Mouse (Mus musculus) neural tube, embryonic 15.5 days (tissue): Measurements from ENCODE around the gene Ccdc187. TPM values are rescaled to one million over a fixed set of nuclear protein-coding genes. Genes with fewer than 3 reads are reported as not detected.

Source experiments
- ATAC-seq: fragments of 200-750 bp; cut with Nextera tagmentation; 2 replicates; pipeline ENCODE4 v1.8.0; 2017; ENCODE audit warnings: mild to moderate bottlenecking, moderate TSS enrichment, moderate library complexity; ENCODE audit not compliant: low FRiP score
- H3K27ac ChIP-seq: fragments of 300-500 bp; sonication (generic); replicated peaks from 2 replicates; pipeline ENCODE4 v1.5.1; 2015; ENCODE audit warnings: mild to moderate bottlenecking, inconsistent platforms
- H3K27me3 ChIP-seq: fragments of 300-500 bp; sonication (generic); replicated peaks from 2 replicates; pipeline ENCODE4 v1.6.1; 2015; ENCODE audit warnings: inconsistent platforms
- H3K36me3 ChIP-seq: fragments of 300-500 bp; sonication (generic); 2 replicates; pipeline ENCODE4 v1.6.1; 2015; ENCODE audit warnings: inconsistent platforms
- H3K4me1 ChIP-seq: fragments of 300-500 bp; sonication (generic); 2 replicates; pipeline ENCODE4 v1.6.1; 2015; ENCODE audit warnings: inconsistent platforms
- H3K4me2 ChIP-seq: fragments of 300-500 bp; sonication (generic); 2 replicates; pipeline ENCODE4 v1.6.1; 2015; ENCODE audit warnings: inconsistent platforms, mild to moderate bottlenecking, moderate library complexity
- H3K4me3 ChIP-seq: fragments of 300-500 bp; sonication (generic); replicated peaks from 2 replicates; pipeline ENCODE4 v1.5.1; 2015; ENCODE audit warnings: mild to moderate bottlenecking, inconsistent platforms
- H3K9ac ChIP-seq: fragments of 300-500 bp; sonication (generic); replicated peaks from 2 replicates; pipeline ENCODE4 v1.6.1; 2015; ENCODE audit warnings: mild to moderate bottlenecking, inconsistent platforms
- H3K9me3 ChIP-seq: fragments of 300-500 bp; sonication (generic); replicated peaks from 2 replicates; pipeline ENCODE4 v1.6.1; 2016; ENCODE audit warnings: inconsistent platforms
- WGBS: fragments of 180-500 bp; shearing (Covaris S2); methylation state at CpG from one replicate; pipeline ENCODE4 v1.1.7; 2015; ENCODE audit warnings: mixed read lengths; 5-methylcytosine and 5-hydroxymethylcytosine counted together
- polyA plus RNA-seq: library from polyadenylated mRNA; unstranded; fragments of >200 nt; fragmentation: Nextera tagmentation; extraction: Ambion mirVana; gene quantifications from 2 replicates; pipeline ENCODE4 v1.2.1, GENCODE M21; 2015

The Ccdc187 gene
- polyA plus RNA-seq, 1 experiment from 2014 or later: 0.03 TPM

DNA sequence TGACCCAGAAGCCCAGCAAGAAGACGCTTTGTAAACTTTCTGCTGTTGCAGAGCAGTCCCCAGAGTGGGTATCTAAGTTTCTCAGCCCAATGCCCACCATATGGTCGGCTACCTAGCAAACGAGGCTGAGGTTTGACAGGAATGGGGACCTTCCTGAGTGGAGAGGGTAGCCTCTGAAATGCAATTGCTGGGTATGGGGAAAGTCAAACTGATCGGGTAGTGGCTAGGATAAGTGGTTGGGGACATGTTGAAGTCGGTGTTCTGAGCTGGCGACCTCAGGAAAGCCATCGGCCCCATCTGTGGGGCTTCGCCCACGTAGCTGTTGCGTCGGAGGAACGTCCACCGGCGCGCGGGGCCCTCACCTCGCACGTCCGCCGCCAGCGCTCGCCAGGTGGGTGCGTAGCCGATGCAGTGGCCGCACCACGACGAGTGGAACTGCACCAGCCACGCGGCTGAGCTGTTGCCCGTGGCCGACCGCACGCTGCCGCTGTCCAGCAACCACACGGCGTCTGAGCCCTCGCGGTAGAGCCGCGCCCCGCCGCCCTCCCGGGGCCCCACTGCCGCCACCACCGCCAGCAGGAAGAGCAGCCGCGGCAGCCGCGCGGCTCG is 57.6 kb downstream of the Ccdc187 start:
- peak overlapping the region; percentile 89 for H3K27ac ChIP-seq
- H3K27me3 ChIP-seq: no peaks in the 10 kb centered on the region
- H3K4me3 ChIP-seq: peak overlapping the region; percentile 96
- H3K9me3 ChIP-seq: no peaks in the 10 kb centered on the region
- no peaks in the 10 kb centered on the region for H3K36me3 ChIP-seq
- ATAC-seq: peak; percentile 72
- H3K4me2 ChIP-seq: peak overlapping the region; percentile 77
- H3K4me1 ChIP-seq: peaks cover 36% of the 10 kb centered on the region
- H3K9ac ChIP-seq: peak overlapping the region; percentile 87
- under 1% methylated on average over 46 of the region's 51 CpGs for WGBS

DNA sequence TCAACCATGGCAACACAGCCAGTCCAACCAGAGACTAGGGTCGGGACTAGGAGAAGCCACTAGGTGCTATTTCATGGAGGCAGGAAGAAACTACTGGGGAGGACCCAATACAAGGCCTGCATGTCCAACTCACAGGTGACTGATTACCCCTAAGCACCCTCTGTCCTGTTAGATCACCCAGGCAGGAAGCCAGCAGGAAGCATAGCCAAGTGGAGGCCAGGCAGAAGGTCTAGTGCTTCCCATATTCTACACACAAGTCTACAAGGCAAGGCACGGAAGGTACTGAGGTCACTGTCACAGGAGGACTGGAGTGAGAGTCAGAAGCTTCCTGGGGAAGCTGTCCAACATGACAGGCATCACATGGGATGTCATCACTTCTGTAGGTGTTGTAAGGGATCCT is 59.6 kb downstream of the Ccdc187 start:
- peaks cover 23% of the 10 kb centered on the region for H3K4me1 ChIP-seq
- no peak overlapping the region for H3K27ac ChIP-seq
- H3K9me3 ChIP-seq: no peaks in the 10 kb centered on the region
- ATAC-seq: no peak
- H3K4me3 ChIP-seq: no peak overlapping the region
- H3K9ac ChIP-seq: no peak overlapping the region
- H3K4me2 ChIP-seq: no peak overlapping the region
- 85% methylated on average over 2 of the region's 2 CpGs for WGBS
- no peaks in the 10 kb centered on the region for H3K36me3 ChIP-seq
- no peaks in the 10 kb centered on the region for H3K27me3 ChIP-seq

DNA sequence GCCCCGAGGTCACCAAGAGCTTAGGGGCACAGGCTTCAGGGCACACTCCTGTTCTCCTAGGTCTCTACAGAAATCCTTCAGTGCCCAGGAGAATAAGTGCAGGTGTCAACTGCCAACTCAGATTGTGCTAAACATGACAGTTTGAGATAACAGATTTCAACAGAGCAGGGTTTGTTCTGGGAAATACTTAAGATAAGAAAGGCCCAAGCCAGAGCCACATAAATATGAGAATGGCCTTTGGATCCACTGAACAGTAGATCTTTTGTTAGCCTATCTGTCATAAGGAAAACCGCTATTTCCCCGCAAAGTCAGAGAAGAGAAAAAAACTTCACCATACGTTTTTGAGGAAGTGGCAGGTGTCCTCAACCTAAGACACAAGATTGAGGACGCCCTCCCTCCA is 60.1 kb downstream of the Ccdc187 start:
- peaks cover 21% of the 10 kb centered on the region for H3K4me1 ChIP-seq
- H3K36me3 ChIP-seq: no peaks in the 10 kb centered on the region
- H3K27me3 ChIP-seq: no peaks in the 10 kb centered on the region
- H3K4me2 ChIP-seq: no peak overlapping the region
- H3K27ac ChIP-seq: no peak overlapping the region
- H3K9me3 ChIP-seq: no peaks in the 10 kb centered on the region
- 85% methylated on average over 5 of the region's 5 CpGs for WGBS
- H3K9ac ChIP-seq: no peak overlapping the region
- H3K4me3 ChIP-seq: no peak overlapping the region
- no peak for ATAC-seq

DNA sequence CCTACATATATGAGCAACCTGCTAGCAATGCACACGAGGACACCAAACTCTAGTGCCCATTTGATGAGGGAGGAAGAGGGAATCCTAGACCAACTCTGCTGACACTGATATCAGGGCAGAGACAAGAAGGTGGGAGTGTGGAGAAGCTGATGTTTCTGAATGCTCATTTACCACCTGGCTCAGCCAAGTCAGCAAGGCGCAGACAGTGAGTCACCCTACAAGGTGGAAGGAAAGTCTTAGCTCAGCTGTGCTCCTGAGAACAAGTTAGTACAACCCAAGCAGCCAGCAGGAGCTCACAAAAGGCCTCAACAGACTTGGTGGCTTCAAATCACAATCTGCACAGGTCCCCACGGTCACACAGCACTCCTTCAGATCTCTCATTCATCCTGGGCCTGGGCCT is 63.0 kb downstream of the Ccdc187 start:
- 80% methylated on average over 3 of the region's 3 CpGs for WGBS
- no peaks in the 10 kb centered on the region for H3K27me3 ChIP-seq

DNA sequence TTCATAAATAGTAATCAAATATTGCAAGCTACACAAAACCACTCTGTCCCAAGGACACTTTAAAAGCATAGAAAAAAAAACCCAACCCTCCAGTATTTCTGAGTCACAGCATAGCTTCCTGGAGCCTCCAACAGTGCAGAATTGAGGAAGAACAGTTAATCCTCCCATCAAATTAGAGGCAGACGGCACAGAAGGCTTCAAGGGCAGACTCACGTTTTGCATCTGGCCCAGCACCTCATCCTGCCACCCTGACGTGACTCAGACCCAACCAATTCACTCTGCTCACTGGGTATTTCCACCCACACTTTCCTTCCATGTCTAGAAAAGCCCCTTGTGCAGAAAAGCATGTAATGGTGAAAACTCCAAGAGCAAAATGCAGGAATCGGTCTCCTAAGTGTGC is 64.1 kb downstream of the Ccdc187 start:
- H3K4me3 ChIP-seq: no peak overlapping the region
- no peaks in the 10 kb centered on the region for H3K9me3 ChIP-seq
- ATAC-seq: no peak
- no peak overlapping the region for H3K4me2 ChIP-seq
- H3K27me3 ChIP-seq: no peaks in the 10 kb centered on the region
- H3K4me1 ChIP-seq: peaks cover 6% of the 10 kb centered on the region
- 0 out of 2 replicates have a peak, but pooled peaks cover 3% of the 10 kb centered on the region for H3K36me3 ChIP-seq
- 65% methylated on average over 4 of the region's 4 CpGs for WGBS
- H3K27ac ChIP-seq: no peak overlapping the region
- no peak overlapping the region for H3K9ac ChIP-seq

More for the DNA sequence above, 63.0 kb downstream of the Ccdc187 start:
- ATAC-seq: no peak
- no peak overlapping the region for H3K4me3 ChIP-seq
- H3K9me3 ChIP-seq: no peaks in the 10 kb centered on the region
- H3K4me1 ChIP-seq: peaks cover 17% of the 10 kb centered on the region
- H3K9ac ChIP-seq: no peak overlapping the region
- H3K36me3 ChIP-seq: 0 out of 2 replicates have a peak, but pooled peaks cover 1% of the 10 kb centered on the region
- no peak overlapping the region for H3K4me2 ChIP-seq
- no peak overlapping the region for H3K27ac ChIP-seq

DNA sequence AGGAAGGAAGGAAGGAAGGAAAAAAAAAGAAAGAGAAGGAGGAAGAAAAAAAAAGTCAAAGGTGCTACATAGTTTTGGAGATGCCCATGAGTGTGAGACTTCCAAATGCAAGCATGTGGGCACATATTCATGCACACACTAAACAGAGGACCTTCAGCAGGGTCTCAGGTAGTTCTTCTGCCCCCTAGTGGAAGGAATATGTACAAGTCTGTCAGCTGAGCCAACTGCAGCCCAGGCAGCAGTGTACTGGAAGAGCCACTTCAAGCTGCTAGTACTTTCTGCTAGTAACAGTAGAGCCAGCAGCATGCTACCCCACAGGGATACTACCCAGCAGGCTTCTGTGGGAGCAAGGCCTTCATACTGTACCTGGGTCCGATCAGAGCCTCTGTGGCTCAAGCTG is 66.6 kb downstream of the Ccdc187 start:
- Histone ChIP-seq H3K9ac (no peak overlapping the region), H3K4me1 (no peaks in the 10 kb centered on the region), H3K27me3 (no peaks in the 10 kb centered on the region), H3K27ac (no peak overlapping the region), H3K36me3 (peaks cover 11% of the 10 kb centered on the region), H3K9me3 (no peaks in the 10 kb centered on the region), H3K4me3 (no peak overlapping the region), H3K4me2 (no peak overlapping the region)
- ATAC-seq: peak; percentile 79
- WGBS: 48% methylated on average over 1 of the region's 1 CpGs

DNA sequence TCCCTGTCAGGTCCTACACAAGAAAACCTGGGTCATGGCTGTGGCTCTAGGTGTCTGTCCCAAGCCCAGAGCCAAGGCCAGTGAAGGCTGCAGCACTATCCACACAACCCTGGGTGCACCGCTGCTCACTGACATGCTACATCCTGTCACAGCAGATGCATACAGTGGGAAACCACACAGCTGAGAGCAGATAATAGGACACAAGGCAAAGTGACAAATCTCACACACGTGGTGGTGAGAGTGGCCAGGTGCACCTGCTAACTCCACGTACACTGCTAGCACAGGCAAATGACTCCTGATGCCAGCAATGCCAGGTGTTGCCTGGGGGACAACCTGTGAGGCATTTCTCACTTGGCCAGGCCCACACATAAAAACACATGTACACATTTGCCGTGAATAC is 69.1 kb downstream of the Ccdc187 start:
- Histone ChIP-seq H3K27me3 (no peaks in the 10 kb centered on the region), H3K9ac (no peak overlapping the region), H3K4me1 (no peaks in the 10 kb centered on the region), H3K9me3 (no peaks in the 10 kb centered on the region), H3K4me3 (no peak overlapping the region), H3K27ac (no peak overlapping the region), H3K36me3 (peaks cover 36% of the 10 kb centered on the region), H3K4me2 (no peak overlapping the region)
- no peak for ATAC-seq
- 89% methylated on average over 4 of the region's 4 CpGs for WGBS

DNA sequence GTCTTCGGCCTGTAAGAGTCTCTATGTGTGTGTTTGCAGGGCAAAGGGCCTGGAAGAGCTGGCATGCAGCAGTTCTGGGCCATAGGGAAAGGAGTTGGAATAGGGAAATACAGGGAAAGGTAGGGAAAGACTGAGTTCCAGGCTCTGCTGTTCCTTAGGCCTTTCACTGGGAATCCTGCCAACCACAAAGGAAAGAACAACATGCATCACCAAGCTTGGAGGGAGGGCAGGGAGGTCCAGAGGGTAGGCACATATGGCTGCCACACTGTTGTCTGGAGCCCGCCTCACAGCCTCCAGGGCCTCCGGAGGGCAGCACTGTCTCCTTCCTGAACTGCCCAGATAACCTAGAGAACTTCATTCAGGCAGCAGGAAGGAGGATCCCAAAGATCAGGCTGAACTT is 70.4 kb downstream of the Ccdc187 start:
- WGBS: 76% methylated on average over 3 of the region's 3 CpGs

DNA sequence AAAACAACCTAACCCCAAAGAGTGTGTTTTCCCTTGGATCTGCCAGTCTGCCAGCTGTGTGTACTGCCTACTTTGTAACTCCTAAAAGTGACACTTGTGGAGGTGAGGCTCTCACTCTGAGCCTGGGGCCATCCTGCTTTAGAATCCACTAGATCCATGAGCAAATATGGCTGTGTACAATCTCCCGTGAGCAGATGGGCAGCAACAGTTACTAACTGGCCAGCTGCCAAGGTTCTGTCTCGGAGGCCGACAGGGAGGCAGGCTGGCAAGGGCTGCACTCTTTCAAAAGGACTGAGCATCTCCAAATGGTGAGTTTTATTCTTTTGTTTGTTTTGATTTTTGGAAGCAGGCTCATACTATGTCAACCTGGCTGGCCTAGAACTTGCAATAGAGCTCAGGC is 79.8 kb downstream of the Ccdc187 start:
- H3K4me3 ChIP-seq: no peak overlapping the region
- H3K9ac ChIP-seq: no peak overlapping the region
- peaks cover 85% of the 10 kb centered on the region for H3K36me3 ChIP-seq
- no peak overlapping the region for H3K4me2 ChIP-seq
- ATAC-seq: no peak
- no peaks in the 10 kb centered on the region for H3K9me3 ChIP-seq
- no peaks in the 10 kb centered on the region for H3K4me1 ChIP-seq
- 18% methylated on average over 3 of the region's 3 CpGs for WGBS
- no peak overlapping the region for H3K27ac ChIP-seq
- H3K27me3 ChIP-seq: peaks cover 7% of the 10 kb centered on the region

More for the DNA sequence above, 70.4 kb downstream of the Ccdc187 start:
- H3K27me3 ChIP-seq: no peaks in the 10 kb centered on the region
- ATAC-seq: no peak
- peaks cover 48% of the 10 kb centered on the region for H3K36me3 ChIP-seq
- H3K4me1 ChIP-seq: no peaks in the 10 kb centered on the region
- no peak overlapping the region for H3K9ac ChIP-seq
- H3K4me3 ChIP-seq: no peak overlapping the region
- no peaks in the 10 kb centered on the region for H3K9me3 ChIP-seq
- no peak overlapping the region for H3K27ac ChIP-seq
- H3K4me2 ChIP-seq: no peak overlapping the region

DNA sequence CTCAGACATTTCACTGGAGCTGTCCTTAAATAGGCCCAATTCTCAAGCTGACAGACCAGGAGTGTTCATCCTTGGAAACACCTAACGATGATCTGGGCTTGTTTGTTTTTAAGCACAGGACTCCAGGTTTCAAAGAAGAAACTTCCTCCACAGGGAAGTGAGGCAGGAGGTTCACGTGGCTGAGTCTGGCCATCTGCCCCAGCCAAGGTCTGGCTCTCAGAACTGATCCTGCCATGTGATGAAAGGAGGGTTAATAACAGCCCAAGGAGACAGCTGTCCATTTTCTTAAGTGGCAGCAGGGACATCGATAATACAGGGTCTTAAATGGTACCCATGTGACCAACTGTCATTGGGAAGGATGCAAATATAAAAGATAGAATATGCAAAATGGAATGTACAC is 84.8 kb downstream of the Ccdc187 start:
- peaks cover 23% of the 10 kb centered on the region for H3K4me1 ChIP-seq
- H3K36me3 ChIP-seq: peaks cover 46% of the 10 kb centered on the region
- H3K9me3 ChIP-seq: no peaks in the 10 kb centered on the region
- no peak overlapping the region for H3K27ac ChIP-seq
- 64% methylated on average over 3 of the region's 3 CpGs for WGBS
- peaks cover 54% of the 10 kb centered on the region for H3K27me3 ChIP-seq
- ATAC-seq: no peak
- no peak overlapping the region for H3K9ac ChIP-seq
- no peak overlapping the region for H3K4me3 ChIP-seq
- H3K4me2 ChIP-seq: no peak overlapping the region

DNA sequence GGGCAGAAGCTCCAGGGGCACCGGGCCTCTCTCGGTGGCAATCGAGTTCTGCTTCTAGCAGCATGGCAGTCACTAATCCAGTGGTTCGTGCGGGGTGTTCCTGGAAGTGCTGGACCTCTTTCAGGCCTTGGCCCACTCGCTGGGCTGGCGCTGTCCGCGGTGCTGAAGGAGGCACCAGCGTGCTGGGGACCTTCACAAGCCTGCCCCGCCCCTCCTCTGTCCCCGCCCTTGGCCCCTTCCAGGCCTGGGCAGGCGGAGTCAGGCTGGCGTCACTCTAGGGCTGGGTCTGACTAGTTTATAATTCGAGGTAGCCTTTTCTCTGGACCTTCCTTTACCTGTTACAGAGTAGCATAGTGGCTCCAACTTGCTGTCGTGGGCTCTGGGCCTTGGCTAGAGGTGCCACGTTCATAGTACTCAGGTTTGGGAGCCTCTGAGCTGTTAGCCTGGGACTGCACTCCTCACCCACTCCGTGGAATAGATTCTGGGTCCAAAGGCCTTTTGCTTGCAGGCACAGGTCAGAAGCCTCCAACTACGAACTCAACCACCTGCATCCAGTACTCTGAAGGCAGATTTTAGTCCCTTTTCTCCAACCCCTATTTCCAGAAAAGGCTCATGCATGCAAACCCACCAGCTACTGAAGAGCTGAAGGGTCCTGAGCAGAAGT is 86.1 kb downstream of the Ccdc187 start, which contains the start of gene Lhx3:
Gene Lhx3 (minus strand): TSS at position 164 of the 664 bp plus-strand sequence.
- H3K36me3 ChIP-seq: peaks cover 34% of the 10 kb centered on the region
- WGBS: 9% methylated on average over 19 of the region's 19 CpGs
- peaks cover 67% of the 10 kb centered on the region for H3K27me3 ChIP-seq
- no peak within 1 kb of the TSS for H3K27ac ChIP-seq
- H3K4me3 ChIP-seq: peak within 1 kb of the TSS; percentile 3; the same call in 1 of the 2 replicates
- peaks cover 23% of the 10 kb centered on the region for H3K4me1 ChIP-seq
- peak; percentile 53; the same call in 1 of the 2 replicates for ATAC-seq
- H3K9me3 ChIP-seq: no peaks in the 10 kb centered on the region
- no peak within 1 kb of the TSS for H3K9ac ChIP-seq
- no peak within 1 kb of the TSS for H3K4me2 ChIP-seq

DNA sequence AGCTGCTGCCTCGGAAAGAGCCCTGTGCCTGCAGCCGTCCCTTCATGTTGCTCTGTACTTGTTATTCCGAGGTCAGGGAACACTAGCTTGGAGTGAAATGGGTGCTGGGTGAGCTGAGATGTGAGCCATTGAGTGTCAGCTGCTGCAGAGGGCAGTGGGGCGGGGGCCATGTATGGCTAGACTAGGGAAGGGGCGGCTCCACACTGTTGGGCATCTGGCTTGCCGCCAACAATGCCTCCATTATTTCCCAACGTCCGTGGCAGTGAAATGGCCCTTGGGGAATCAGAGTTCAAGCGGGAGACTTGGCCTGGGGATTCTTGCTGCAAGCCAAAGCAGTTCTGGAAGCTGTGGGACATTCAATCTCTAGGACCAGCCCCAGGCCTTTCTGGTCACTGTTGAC is 86.8 kb downstream of the Ccdc187 start:
- ATAC-seq: no peak
- Histone ChIP-seq H3K4me1 (peaks cover 28% of the 10 kb centered on the region), H3K36me3 (peaks cover 30% of the 10 kb centered on the region), H3K9me3 (no peaks in the 10 kb centered on the region), H3K27ac (no peak overlapping the region), H3K4me3 (peak overlapping the region; percentile 3; the same call in 1 of the 2 replicates), H3K27me3 (peaks cover 74% of the 10 kb centered on the region), H3K9ac (no peak overlapping the region), H3K4me2 (no peak overlapping the region)
- 8% methylated on average over 9 of the region's 9 CpGs for WGBS
